Mouse (Mus musculus) liver, embryonic 15.5 days (tissue): Measurements from ENCODE around the gene Cpvl. TPM values are rescaled to one million over a fixed set of nuclear protein-coding genes. Genes with fewer than 3 reads are reported as not detected.

ENCODE experiments used
- ATAC-seq: fragments of 200-750 bp; cut with Nextera tagmentation; 2 replicates; pipeline ENCODE4 v1.8.0; 2017; ENCODE audit warnings: moderate number of reproducible peaks, mild to moderate bottlenecking, moderate library complexity; ENCODE audit not compliant: insufficient read depth
- H3K27ac ChIP-seq: fragments of 300-500 bp; sonication (generic); replicated peaks from 2 replicates; pipeline ENCODE4 v1.5.1; 2015; ENCODE audit warnings: mild to moderate bottlenecking, inconsistent platforms
- H3K27me3 ChIP-seq: fragments of 300-500 bp; sonication (generic); 2 replicates; pipeline ENCODE4 v1.6.1; 2015; ENCODE audit warnings: mild to moderate bottlenecking, inconsistent platforms
- H3K36me3 ChIP-seq: fragments of 300-500 bp; sonication (generic); replicated peaks from 2 replicates; pipeline ENCODE4 v1.6.1; 2015; ENCODE audit warnings: moderate library complexity, mild to moderate bottlenecking, inconsistent platforms
- H3K4me1 ChIP-seq: fragments of 300-500 bp; sonication (generic); replicated peaks from 2 replicates; pipeline ENCODE4 v1.6.1; 2015; ENCODE audit warnings: inconsistent platforms
- H3K4me2 ChIP-seq: fragments of 300-500 bp; sonication (generic); 2 replicates; pipeline ENCODE4 v1.6.1; 2015; ENCODE audit warnings: moderate library complexity, mild to moderate bottlenecking, inconsistent platforms
- H3K4me3 ChIP-seq: fragments of 300-500 bp; sonication (generic); replicated peaks from 2 replicates; pipeline ENCODE4 v1.5.1; 2015; ENCODE audit warnings: mild to moderate bottlenecking, inconsistent platforms
- H3K9ac ChIP-seq: fragments of 300-500 bp; sonication (generic); 2 replicates; pipeline ENCODE4 v1.6.1; 2015; ENCODE audit warnings: moderate library complexity, mild to moderate bottlenecking, inconsistent platforms
- H3K9me3 ChIP-seq: fragments of 300-500 bp; sonication (generic); replicated peaks from 2 replicates; pipeline ENCODE4 v1.6.1; 2016; ENCODE audit warnings: inconsistent platforms
- WGBS: fragments of 180-500 bp; shearing (Covaris S2); methylation state at CpG from one replicate; pipeline ENCODE4 v1.1.7; 2015; ENCODE audit warnings: mixed read lengths; ENCODE audit not compliant: insufficient replicate concordance; 5-methylcytosine and 5-hydroxymethylcytosine counted together
- polyA plus RNA-seq: library from polyadenylated mRNA; unstranded; fragments of >200 nt; fragmentation: Nextera tagmentation; extraction: Ambion mirVana; gene quantifications from 2 replicates; pipeline ENCODE4 v1.2.1, GENCODE M21; 2015

Gene Cpvl
- polyA plus RNA-seq, 1 experiment from 2014 or later: not detected

GRCm38 (mm10) chr6:53954106-53954505 is 24.4 kb downstream of the Cpvl start:
- ATAC-seq: no peak
- no peaks in the 10 kb centered on the region for H3K36me3 ChIP-seq

GRCm38 (mm10) chr6:53953348-53953747 is 25.1 kb downstream of the Cpvl start:
- ATAC-seq: no peak
- H3K4me1 ChIP-seq: no peaks in the 10 kb centered on the region
- 69% methylated on average over 6 of the region's 6 CpGs for WGBS
- H3K4me2 ChIP-seq: no peak overlapping the region
- H3K36me3 ChIP-seq: no peaks in the 10 kb centered on the region
- H3K27me3 ChIP-seq: no peaks in the 10 kb centered on the region; the same call in 1 of the 2 replicates
- no peak overlapping the region for H3K27ac ChIP-seq
- H3K9ac ChIP-seq: no peak overlapping the region
- no peaks in the 10 kb centered on the region for H3K9me3 ChIP-seq
- no peak overlapping the region for H3K4me3 ChIP-seq

More at GRCm38 (mm10) chr6:53954106-53954505, 24.4 kb downstream of the Cpvl start:
- H3K27me3 ChIP-seq: no peaks in the 10 kb centered on the region; the same call in 1 of the 2 replicates
- H3K27ac ChIP-seq: no peak overlapping the region
- H3K9me3 ChIP-seq: no peaks in the 10 kb centered on the region
- H3K4me3 ChIP-seq: no peak overlapping the region
- WGBS: 33% methylated on average over 5 of the region's 5 CpGs
- H3K9ac ChIP-seq: no peak overlapping the region
- no peak overlapping the region for H3K4me2 ChIP-seq
- no peaks in the 10 kb centered on the region for H3K4me1 ChIP-seq

GRCm38 (mm10) chr6:53951421-53951820 is 27.1 kb downstream of the Cpvl start:
- Histone ChIP-seq H3K27me3 (no peaks in the 10 kb centered on the region; the same call in 1 of the 2 replicates), H3K36me3 (no peaks in the 10 kb centered on the region), H3K4me2 (no peak overlapping the region), H3K9me3 (no peaks in the 10 kb centered on the region), H3K27ac (no peak overlapping the region), H3K9ac (no peak overlapping the region), H3K4me1 (no peaks in the 10 kb centered on the region), H3K4me3 (no peak overlapping the region)
- ATAC-seq: no peak
- 56% methylated on average over 4 of the region's 4 CpGs for WGBS

GRCm38 (mm10) chr6:53950876-53951275 is 27.6 kb downstream of the Cpvl start:
- Histone ChIP-seq H3K4me1 (no peaks in the 10 kb centered on the region), H3K4me3 (no peak overlapping the region), H3K9me3 (no peaks in the 10 kb centered on the region), H3K36me3 (no peaks in the 10 kb centered on the region), H3K27me3 (no peaks in the 10 kb centered on the region; the same call in 1 of the 2 replicates), H3K9ac (no peak overlapping the region), H3K27ac (no peak overlapping the region), H3K4me2 (no peak overlapping the region)
- 48% methylated on average over 9 of the region's 9 CpGs for whole genome bisulfite sequencing
- ATAC-seq: no peak

- no peak overlapping the region for H3K4me2 ChIP-seq
- no peak for ATAC-seq
- WGBS: 12% methylated on average over 4 of the region's 4 CpGs
These were observed 30.0 kb downstream of the Cpvl start for GRCm38 (mm10) chr6:53948388-53949035.

GRCm38 (mm10) chr6:53944887-53945286 is 33.6 kb downstream of the Cpvl start:
- Histone ChIP-seq H3K4me3 (no peak overlapping the region), H3K27me3 (no peaks in the 10 kb centered on the region; the same call in 1 of the 2 replicates)
- 59% methylated on average over 5 of the region's 5 CpGs for WGBS

More at GRCm38 (mm10) chr6:53948388-53949035, 30.0 kb downstream of the Cpvl start:
- Histone ChIP-seq H3K27me3 (no peaks in the 10 kb centered on the region; the same call in 1 of the 2 replicates), H3K27ac (no peak overlapping the region), H3K4me3 (no peak overlapping the region), H3K9me3 (no peaks in the 10 kb centered on the region), H3K4me1 (no peaks in the 10 kb centered on the region), H3K36me3 (no peaks in the 10 kb centered on the region), H3K9ac (no peak overlapping the region)

GRCm38 (mm10) chr6:53944417-53944816 is 34.1 kb downstream of the Cpvl start:
- Histone ChIP-seq H3K27me3 (no peaks in the 10 kb centered on the region; the same call in 1 of the 2 replicates), H3K27ac (no peak overlapping the region)
- 50% methylated on average over 3 of the region's 3 CpGs for WGBS

More at GRCm38 (mm10) chr6:53944887-53945286, 33.6 kb downstream of the Cpvl start:
- Histone ChIP-seq H3K4me1 (no peaks in the 10 kb centered on the region), H3K27ac (no peak overlapping the region), H3K36me3 (no peaks in the 10 kb centered on the region), H3K9me3 (no peaks in the 10 kb centered on the region), H3K4me2 (no peak overlapping the region), H3K9ac (no peak overlapping the region)
- ATAC-seq: no peak

GRCm38 (mm10) chr6:53942190-53942831 is 36.2 kb downstream of the Cpvl start:
- no peak overlapping the region for H3K9ac ChIP-seq
- H3K27ac ChIP-seq: no peak overlapping the region
- no peak for ATAC-seq
- H3K4me1 ChIP-seq: no peaks in the 10 kb centered on the region
- no peaks in the 10 kb centered on the region; the same call in 1 of the 2 replicates for H3K27me3 ChIP-seq
- H3K9me3 ChIP-seq: no peaks in the 10 kb centered on the region
- 64% methylated on average over 7 of the region's 7 CpGs for WGBS
- H3K4me2 ChIP-seq: no peak overlapping the region
- no peak overlapping the region for H3K4me3 ChIP-seq
- no peaks in the 10 kb centered on the region for H3K36me3 ChIP-seq

More at GRCm38 (mm10) chr6:53944417-53944816, 34.1 kb downstream of the Cpvl start:
- no peak overlapping the region for H3K9ac ChIP-seq
- ATAC-seq: no peak
- no peaks in the 10 kb centered on the region for H3K36me3 ChIP-seq
- no peak overlapping the region for H3K4me2 ChIP-seq
- no peaks in the 10 kb centered on the region for H3K9me3 ChIP-seq
- H3K4me1 ChIP-seq: no peaks in the 10 kb centered on the region
- H3K4me3 ChIP-seq: no peak overlapping the region

GRCm38 (mm10) chr6:53939752-53940151 is 38.7 kb downstream of the Cpvl start:
- H3K4me3 ChIP-seq: no peak overlapping the region
- H3K36me3 ChIP-seq: no peaks in the 10 kb centered on the region
- no peaks in the 10 kb centered on the region for H3K9me3 ChIP-seq
- no peak for ATAC-seq
- no peak overlapping the region for H3K27ac ChIP-seq
- WGBS: 44% methylated on average over 8 of the region's 8 CpGs
- no peak overlapping the region for H3K4me2 ChIP-seq
- no peak overlapping the region for H3K9ac ChIP-seq
- no peaks in the 10 kb centered on the region for H3K4me1 ChIP-seq
- no peaks in the 10 kb centered on the region; the same call in 1 of the 2 replicates for H3K27me3 ChIP-seq

GRCm38 (mm10) chr6:53938942-53939341 is 39.5 kb downstream of the Cpvl start:
- H3K27me3 ChIP-seq: no peaks in the 10 kb centered on the region; the same call in 1 of the 2 replicates
- no peaks in the 10 kb centered on the region for H3K36me3 ChIP-seq
- 42% methylated on average over 3 of the region's 3 CpGs for WGBS
- ATAC-seq: no peak
- H3K9ac ChIP-seq: no peak overlapping the region
- no peak overlapping the region for H3K4me3 ChIP-seq
- H3K4me2 ChIP-seq: no peak overlapping the region
- no peaks in the 10 kb centered on the region for H3K4me1 ChIP-seq
- no peaks in the 10 kb centered on the region for H3K9me3 ChIP-seq
- no peak overlapping the region for H3K27ac ChIP-seq
